Mouse (Mus musculus): ENCODE measurements at regions not wholly inside any gene's neighbourhood (a gene's known extent, or its start where the extent isn't known, plus 50 kb on each side); places are given as distances from the start of the nearest gene placed in this dataset.

DNA sequence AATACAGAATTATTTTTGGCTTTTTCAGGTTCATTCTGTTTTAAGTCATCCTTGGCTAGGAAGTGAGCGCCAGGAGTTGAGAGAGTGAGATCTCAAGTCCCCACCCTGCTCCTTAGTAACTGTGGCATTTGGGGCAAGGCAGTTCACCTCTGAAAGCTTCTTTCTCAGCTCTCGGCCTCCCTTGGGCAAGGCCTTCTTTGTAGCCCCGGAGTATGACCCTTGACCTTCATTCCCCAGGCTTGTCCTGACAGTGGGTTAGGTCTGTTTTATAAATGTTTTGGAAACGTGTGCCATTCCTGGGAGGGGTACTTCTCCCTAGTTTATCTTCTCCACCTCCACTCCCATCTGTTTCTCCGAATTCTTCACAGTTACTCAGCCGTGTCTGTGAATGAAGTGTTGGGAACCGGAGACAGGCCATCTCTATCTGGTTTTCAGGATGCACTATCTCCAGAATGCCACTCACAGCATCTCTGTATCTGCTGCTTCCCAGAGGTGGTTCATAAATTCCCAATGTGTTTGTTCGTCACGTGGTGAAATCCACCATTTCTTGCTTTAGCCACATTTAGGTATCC lies 75.0 kb upstream of the Eif4g2 start:
- Histone ChIP-seq H3K4me3 (peak overlapping the region; percentile 16), H3K79me2 (ENCODE audit: control insufficient read depth, insufficient read depth) (no peaks in the 10 kb centered on the region), H3ac (ENCODE audit: control insufficient read depth, insufficient read length) (no peak overlapping the region), H3K4me2 (ENCODE audit: low read depth) (peak overlapping the region; percentile 75), H3K27me3 (ENCODE audit: control insufficient read depth, insufficient read depth, insufficient read length) (no peaks in the 10 kb centered on the region), H3K36me3 (ENCODE audit: control insufficient read depth, insufficient read depth) (no peaks in the 10 kb centered on the region)
- TF ChIP-seq MYOD1 (IDR thresholded peaks at IDR 0.05; ENCODE audit: control insufficient read depth in 1 of 3, insufficient read length in 2 of 3, low read depth in 2 of 3) (no peak), E2F4 (IDR thresholded peaks at IDR 0.05; ENCODE audit: insufficient read depth) (no peak), REST (IDR thresholded peaks at IDR 0.05; ENCODE audit: insufficient read depth, insufficient read length) (no peak), TCF12 (IDR thresholded peaks at IDR 0.05; ENCODE audit: insufficient read depth, poor library complexity, severe bottlenecking) (no peak), MAX (IDR thresholded peaks at IDR 0.05; ENCODE audit: low read depth) (no peak), SRF (IDR thresholded peaks at IDR 0.05; ENCODE audit: control insufficient read depth, insufficient read length, low read depth) (no peak), CEBPB (IDR thresholded peaks at IDR 0.05; ENCODE audit: insufficient read depth, poor library complexity, severe bottlenecking) (no peak), USF1 (IDR thresholded peaks at IDR 0.05; ENCODE audit: low read depth) (no peak), TCF3 (IDR thresholded peaks at IDR 0.05; ENCODE audit: insufficient read length, low read depth) (no peak), MYOG (IDR thresholded peaks at IDR 0.05; ENCODE audit: control insufficient read depth in 1 of 3, insufficient read depth in 1 of 3, insufficient read length in 2 of 3, low read depth in 2 of 3) (no peak), POLR2A (IDR thresholded peaks at IDR 0.05; ENCODE audit: insufficient read length, low read depth) (no peak), POLR2AphosphoS2 (IDR thresholded peaks at IDR 0.05; ENCODE audit: insufficient read length, low read depth) (no peak)

DNA sequence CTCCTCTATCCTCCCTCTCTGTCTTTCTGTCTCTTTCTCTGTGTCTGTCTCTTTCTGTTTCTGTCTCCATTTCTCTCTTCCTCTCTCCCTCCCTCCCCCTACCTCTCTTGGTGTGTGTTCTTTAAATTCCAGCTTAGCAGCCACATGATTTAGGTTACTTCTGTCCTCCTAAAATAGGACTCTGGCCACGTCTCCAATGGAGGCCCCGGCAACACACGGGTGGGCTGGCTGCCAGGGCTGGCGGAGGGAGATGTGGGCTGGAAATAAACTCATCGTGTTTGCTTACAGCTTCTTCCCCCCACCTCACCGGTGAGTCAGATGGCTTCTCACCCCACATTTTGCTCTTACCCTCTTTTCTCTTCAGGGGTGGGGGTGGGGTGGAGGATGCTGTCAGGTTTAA lies 74.5 kb upstream of the Eif4g2 start:
- no peaks in the 10 kb centered on the region for H3K36me3 ChIP-seq (ENCODE audit: control insufficient read depth, insufficient read depth)
- TF ChIP-seq MYOG (IDR thresholded peaks at IDR 0.05; ENCODE audit: control insufficient read depth in 1 of 3, insufficient read depth in 1 of 3, insufficient read length in 2 of 3, low read depth in 2 of 3) (peak in 1 of 3 experiments; percentile 54), MYOD1 (IDR thresholded peaks at IDR 0.05; ENCODE audit: control insufficient read depth in 1 of 3, insufficient read length in 2 of 3, low read depth in 2 of 3) (peak in 1 of 3 experiments; percentile 55), CEBPB (IDR thresholded peaks at IDR 0.05; ENCODE audit: insufficient read depth, poor library complexity, severe bottlenecking) (no peak)
- H3K4me2 ChIP-seq (ENCODE audit: low read depth) = peak overlapping the region; percentile 75
- peak overlapping the region; percentile 16 for H3K4me3 ChIP-seq
- H3K79me2 ChIP-seq (ENCODE audit: control insufficient read depth, insufficient read depth) = no peaks in the 10 kb centered on the region
- H3K27me3 ChIP-seq (ENCODE audit: control insufficient read depth, insufficient read depth, insufficient read length) = no peaks in the 10 kb centered on the region
- H3ac ChIP-seq (ENCODE audit: control insufficient read depth, insufficient read length) = no peak overlapping the region

DNA sequence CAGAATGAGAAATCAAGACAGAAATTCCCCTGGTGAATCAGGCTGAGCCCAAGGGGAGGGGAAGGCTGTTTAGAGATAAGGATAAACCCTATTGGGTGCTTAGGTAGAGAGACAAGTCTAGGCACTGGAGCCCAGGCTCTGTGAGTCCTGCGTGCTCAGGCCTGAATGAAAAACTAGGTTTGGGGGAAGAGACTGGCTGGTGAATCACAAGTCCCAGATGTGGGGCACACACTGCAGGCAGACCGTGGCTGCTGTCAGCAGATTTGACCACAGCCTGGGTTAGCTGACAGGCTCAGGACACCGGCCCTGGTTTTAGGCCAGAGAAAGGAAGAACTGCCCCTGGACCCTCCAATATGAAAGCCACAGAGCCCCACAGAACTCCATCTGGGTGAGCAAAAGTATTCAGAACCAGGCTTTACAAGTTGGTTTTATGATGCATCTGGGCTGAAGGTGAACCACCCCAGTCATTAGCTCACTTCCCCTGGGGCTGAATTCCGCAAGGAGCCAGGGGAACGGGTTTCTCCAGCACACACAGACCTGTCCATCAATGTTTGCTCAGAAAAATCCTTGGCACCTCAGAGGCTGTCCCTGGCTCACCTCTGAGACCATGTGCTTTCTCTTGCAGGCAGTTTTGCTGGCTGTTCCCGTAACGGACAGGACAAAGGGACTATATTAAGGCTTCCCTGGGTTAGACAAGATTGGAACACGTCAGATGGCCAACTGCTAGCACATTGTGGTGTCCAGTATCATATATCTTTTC lies 73.8 kb upstream of the Eif4g2 start:
- Histone ChIP-seq H3ac (ENCODE audit: control insufficient read depth, insufficient read length) (no peak overlapping the region), H3K4me2 (ENCODE audit: low read depth) (peak overlapping the region; percentile 85), H3K36me3 (ENCODE audit: control insufficient read depth, insufficient read depth) (no peaks in the 10 kb centered on the region), H3K79me2 (ENCODE audit: control insufficient read depth, insufficient read depth) (no peaks in the 10 kb centered on the region), H3K4me3 (peak overlapping the region; percentile 16), H3K27me3 (ENCODE audit: control insufficient read depth, insufficient read depth, insufficient read length) (no peaks in the 10 kb centered on the region)
- TF ChIP-seq POLR2A (IDR thresholded peaks at IDR 0.05; ENCODE audit: insufficient read length, low read depth) = peak; percentile 55
- no peak for TF ChIP-seq REST (IDR thresholded peaks at IDR 0.05; ENCODE audit: insufficient read depth, insufficient read length)
- TF ChIP-seq USF1 (IDR thresholded peaks at IDR 0.05; ENCODE audit: low read depth) = no peak
- peak; percentile 29 for TF ChIP-seq TCF3 (IDR thresholded peaks at IDR 0.05; ENCODE audit: insufficient read length, low read depth)
- peak in 2 of 3 experiments; percentile 35 to 61 for TF ChIP-seq MYOD1 (IDR thresholded peaks at IDR 0.05; ENCODE audit: control insufficient read depth in 1 of 3, insufficient read length in 2 of 3, low read depth in 2 of 3)
- peak; percentile 24 to 74 (median 49) for TF ChIP-seq MYOG (IDR thresholded peaks at IDR 0.05; ENCODE audit: control insufficient read depth in 1 of 3, insufficient read depth in 1 of 3, insufficient read length in 2 of 3, low read depth in 2 of 3)
- TF ChIP-seq SRF (IDR thresholded peaks at IDR 0.05; ENCODE audit: control insufficient read depth, insufficient read length, low read depth) = no peak

DNA sequence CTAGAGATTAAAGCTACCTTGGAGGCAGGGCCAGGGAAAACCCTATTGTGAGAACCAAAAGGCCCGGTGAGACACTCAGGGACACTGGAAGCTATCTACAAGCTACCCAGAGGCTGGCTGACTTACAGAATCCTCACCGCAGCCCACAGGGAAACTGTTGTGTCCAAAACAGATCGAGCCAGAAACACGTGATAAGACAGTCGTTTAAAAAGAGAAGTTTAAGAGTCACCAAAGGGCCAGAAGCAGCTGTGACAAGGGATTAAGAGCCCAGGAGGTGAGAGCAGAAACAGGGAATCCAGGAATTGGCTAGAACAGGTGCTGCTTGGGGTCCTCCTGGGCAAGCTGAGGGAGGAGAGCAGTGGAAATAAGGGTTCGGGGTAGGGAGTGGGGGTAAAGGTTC lies 73.2 kb upstream of the Eif4g2 start:
- H3K4me3 ChIP-seq = peak overlapping the region; percentile 16
- no peaks in the 10 kb centered on the region for H3K27me3 ChIP-seq (ENCODE audit: control insufficient read depth, insufficient read depth, insufficient read length)
- no peak for TF ChIP-seq TCF3 (IDR thresholded peaks at IDR 0.05; ENCODE audit: insufficient read length, low read depth)
- TF ChIP-seq CEBPB (IDR thresholded peaks at IDR 0.05; ENCODE audit: insufficient read depth, poor library complexity, severe bottlenecking) = no peak
- TF ChIP-seq TCF12 (IDR thresholded peaks at IDR 0.05; ENCODE audit: insufficient read depth, poor library complexity, severe bottlenecking) = peak; percentile 86
- peak; percentile 34 for TF ChIP-seq USF1 (IDR thresholded peaks at IDR 0.05; ENCODE audit: low read depth)
- TF ChIP-seq MYOG (IDR thresholded peaks at IDR 0.05; ENCODE audit: control insufficient read depth in 1 of 3, insufficient read depth in 1 of 3, insufficient read length in 2 of 3, low read depth in 2 of 3) = peak; percentile 26 to 93 (median 77)
- TF ChIP-seq MYOD1 (IDR thresholded peaks at IDR 0.05; ENCODE audit: control insufficient read depth in 1 of 3, insufficient read length in 2 of 3, low read depth in 2 of 3) = peak; percentile 81 to 90 (median 86)
- no peaks in the 10 kb centered on the region for H3K79me2 ChIP-seq (ENCODE audit: control insufficient read depth, insufficient read depth)
- no peaks in the 10 kb centered on the region for H3K36me3 ChIP-seq (ENCODE audit: control insufficient read depth, insufficient read depth)
- no peak overlapping the region for H3ac ChIP-seq (ENCODE audit: control insufficient read depth, insufficient read length)
- H3K4me2 ChIP-seq (ENCODE audit: low read depth) = peak overlapping the region; percentile 85

DNA sequence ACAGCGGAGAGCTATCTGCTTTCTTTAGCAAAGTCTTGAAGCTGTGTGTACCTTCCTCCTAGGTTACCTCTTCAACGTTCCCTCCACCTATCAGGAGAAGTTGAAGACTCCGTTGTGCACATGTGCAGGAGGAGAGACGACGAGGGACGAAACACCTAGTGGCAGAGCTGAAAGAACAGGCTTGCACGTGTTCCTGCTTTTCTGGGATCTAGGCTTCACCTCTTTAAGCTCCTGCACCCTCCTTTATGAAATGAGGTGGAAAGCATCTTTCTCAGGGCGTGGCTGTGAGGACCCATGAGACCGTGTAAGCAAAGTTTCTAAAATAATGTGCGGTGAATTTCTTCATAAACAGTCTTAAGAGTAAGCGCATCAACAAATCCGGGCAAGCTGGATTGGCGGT lies 71.4 kb upstream of the Eif4g2 start:
- Histone ChIP-seq H3K4me2 (ENCODE audit: low read depth) (no peak overlapping the region), H3K79me2 (ENCODE audit: control insufficient read depth, insufficient read depth) (no peaks in the 10 kb centered on the region), H3K4me3 (no peak overlapping the region), H3ac (ENCODE audit: control insufficient read depth, insufficient read length) (no peak overlapping the region), H3K27me3 (ENCODE audit: control insufficient read depth, insufficient read depth, insufficient read length) (no peaks in the 10 kb centered on the region), H3K36me3 (ENCODE audit: control insufficient read depth, insufficient read depth) (no peaks in the 10 kb centered on the region)
- TF ChIP-seq TCF12 (IDR thresholded peaks at IDR 0.05; ENCODE audit: insufficient read depth, poor library complexity, severe bottlenecking) (no peak), MYOD1 (IDR thresholded peaks at IDR 0.05; ENCODE audit: control insufficient read depth in 1 of 3, insufficient read length in 2 of 3, low read depth in 2 of 3) (no peak), TCF3 (IDR thresholded peaks at IDR 0.05; ENCODE audit: insufficient read length, low read depth) (no peak), MAX (IDR thresholded peaks at IDR 0.05; ENCODE audit: low read depth) (no peak), E2F4 (IDR thresholded peaks at IDR 0.05; ENCODE audit: insufficient read depth) (no peak), POLR2AphosphoS2 (IDR thresholded peaks at IDR 0.05; ENCODE audit: insufficient read length, low read depth) (no peak), USF1 (IDR thresholded peaks at IDR 0.05; ENCODE audit: low read depth) (no peak), CEBPB (IDR thresholded peaks at IDR 0.05; ENCODE audit: insufficient read depth, poor library complexity, severe bottlenecking) (no peak), SRF (IDR thresholded peaks at IDR 0.05; ENCODE audit: control insufficient read depth, insufficient read length, low read depth) (no peak), MYOG (IDR thresholded peaks at IDR 0.05; ENCODE audit: control insufficient read depth in 1 of 3, insufficient read depth in 1 of 3, insufficient read length in 2 of 3, low read depth in 2 of 3) (no peak), POLR2A (IDR thresholded peaks at IDR 0.05; ENCODE audit: insufficient read length, low read depth) (no peak), REST (IDR thresholded peaks at IDR 0.05; ENCODE audit: insufficient read depth, insufficient read length) (no peak)

All from myocyte (in vitro differentiated cells).